Mouse (Mus musculus) gastrocnemius, postnatal 10 days (tissue): ENCODE measurements around the gene Tmem201. TPM values are rescaled to one million over a fixed set of nuclear protein-coding genes. Genes with fewer than 3 reads are reported as not detected.
A peak's percentile ranks its signal among the peaks of the same experiment; 100 is the strongest.

ENCODE experiments used
- DNase-seq: peaks from one replicate; pipeline ENCODE4 v3.0.0; 2021; ENCODE audit warnings: mixed read lengths
- total RNA-seq, 2 experiments: library from RNA; stranded (reverse); gene quantifications; 2 replicates each; pipeline ENCODE4 v1.2.3; 2021

Gene Tmem201
- total RNA-seq, 2 experiments from 2014 or later: 49.7 to 52.2 TPM

DNA sequence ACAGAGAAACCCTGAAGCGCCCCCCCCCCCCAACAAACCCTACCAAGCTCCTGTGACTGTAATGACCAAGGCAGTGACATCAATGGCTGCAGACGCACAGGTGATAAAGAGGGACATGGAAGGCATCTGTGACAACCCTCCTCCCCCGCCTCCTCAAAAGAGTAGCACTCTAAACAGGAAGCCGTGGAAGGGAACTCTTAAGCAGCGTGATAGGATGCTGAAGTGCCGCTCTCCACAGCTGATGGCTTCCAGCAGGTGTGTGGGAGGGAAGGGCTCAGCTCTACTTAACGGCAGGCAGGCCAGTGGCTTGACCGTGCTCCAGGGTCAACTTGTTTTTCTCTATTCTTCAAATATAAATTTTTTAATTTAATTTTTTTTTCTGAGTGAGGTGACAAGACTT, 16.7 kb downstream of the Tmem201 start:
- DNase-seq: no peak

- DNase-seq: no peak
Measured at GRCm38 (mm10) chr4:149719686-149720085, 18.2 kb downstream of the Tmem201 start.

- no peak for DNase-seq
Measured at GRCm38 (mm10) chr4:149714542-149714941, 23.3 kb downstream of the Tmem201 start.

DNA sequence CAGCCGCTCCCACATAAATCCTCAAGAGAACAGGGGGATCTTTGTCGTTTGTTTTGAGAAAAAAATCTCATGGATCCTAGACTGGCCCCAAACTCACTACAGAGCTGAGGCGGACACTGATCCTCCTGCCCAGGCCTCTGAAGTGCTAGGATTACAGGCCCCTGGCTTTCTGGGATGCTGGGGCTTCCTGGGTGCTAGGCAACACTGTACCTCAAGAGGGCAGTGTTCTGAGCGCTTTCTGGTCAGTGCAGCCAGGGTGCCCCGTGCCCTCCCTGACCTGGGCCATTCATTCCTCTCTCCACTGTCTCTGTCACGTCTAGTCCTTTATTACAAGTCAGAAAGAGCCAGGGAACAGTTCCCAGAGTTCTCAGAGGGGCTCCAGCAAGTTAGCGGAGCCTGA, 25.9 kb downstream of the Tmem201 start:
- DNase-seq: peak; percentile 59

DNA sequence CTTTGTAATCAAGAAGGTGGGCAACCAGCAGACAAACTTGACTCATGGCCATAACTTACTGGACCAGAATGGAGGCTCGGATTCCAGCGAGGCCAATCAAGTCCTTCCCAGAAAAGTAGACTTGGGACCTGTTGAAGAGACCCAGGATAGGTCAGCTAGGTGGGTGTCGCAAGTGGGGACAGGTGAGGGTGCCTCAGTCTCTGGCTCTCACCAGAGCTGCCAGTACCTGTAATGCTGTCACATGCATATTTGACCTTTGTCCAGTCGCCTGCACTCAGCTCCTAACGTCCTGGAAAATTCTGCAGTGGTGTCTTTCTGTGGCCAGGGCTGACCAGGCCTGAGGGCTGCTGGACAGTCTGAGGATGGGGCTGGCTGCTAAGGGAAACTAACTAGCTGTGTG, 26.4 kb downstream of the Tmem201 start:
- DNase-seq: no peak

DNA sequence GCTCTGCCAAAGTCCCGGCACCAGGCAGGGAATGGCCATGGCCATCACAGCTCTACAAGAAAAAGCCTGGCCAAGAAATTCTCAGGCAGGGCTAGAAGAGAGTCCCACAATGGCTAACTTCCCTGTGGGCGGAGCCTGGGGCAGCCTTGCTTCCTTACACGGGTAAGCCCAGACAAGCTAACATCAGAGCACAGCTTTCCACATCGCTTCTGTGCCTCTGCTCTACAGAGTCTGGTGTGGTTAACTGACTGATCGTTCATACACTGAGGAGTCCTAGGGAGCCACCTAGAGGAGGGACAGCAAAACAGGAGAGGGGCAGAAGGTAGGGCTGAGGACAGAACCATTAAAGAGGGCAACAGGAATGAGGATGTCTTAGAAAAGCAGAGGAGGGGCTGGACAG, 27.3 kb downstream of the Tmem201 start:
- no peak for DNase-seq

DNA sequence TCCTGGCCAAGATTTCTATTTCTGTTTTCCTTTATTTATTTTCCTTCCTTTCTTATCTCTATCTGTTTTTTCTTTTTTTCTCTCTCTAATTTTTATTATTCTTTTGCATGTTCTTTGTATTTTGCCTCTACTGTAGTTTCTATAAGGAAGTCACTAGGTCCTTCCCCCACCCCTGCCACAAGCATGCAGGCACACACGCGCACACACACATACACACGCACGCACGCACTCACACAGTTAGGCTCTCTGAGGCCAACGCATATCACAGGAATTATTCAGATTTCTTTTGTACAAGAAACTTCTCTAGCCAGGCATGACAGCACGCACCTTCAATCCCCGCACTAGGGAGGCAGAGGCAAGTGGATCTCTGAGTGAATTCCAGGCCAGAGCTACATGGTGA, 31.9 kb downstream of the Tmem201 start:
- no peak for DNase-seq

DNA sequence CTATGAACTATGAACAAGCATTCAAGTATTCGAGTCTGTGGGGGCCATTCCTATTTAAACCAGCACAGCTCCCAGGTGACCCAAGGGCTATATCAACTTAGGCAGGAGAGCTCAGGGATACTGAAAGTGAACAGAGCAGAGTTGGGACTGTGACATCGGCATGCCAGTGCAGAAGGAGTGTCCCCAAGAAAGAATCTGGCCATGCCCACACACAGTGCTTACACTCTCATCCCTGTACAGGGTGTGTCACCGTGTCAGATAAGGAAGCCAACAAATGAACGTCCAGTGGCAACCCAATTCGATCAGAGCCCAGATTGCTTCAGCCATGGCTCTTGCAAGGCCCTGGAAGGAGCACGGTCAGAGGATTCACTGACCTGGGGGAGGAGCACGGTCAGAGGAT, 32.5 kb downstream of the Tmem201 start:
- no peak for DNase-seq

GRCm38 (mm10) chr4:149702210-149702979, 35.4 kb downstream of the Tmem201 start, which contains the start of gene Pik3cd:
TSS of gene Pik3cd (minus strand) at chr4:149702571.
- no peak for DNase-seq

DNA sequence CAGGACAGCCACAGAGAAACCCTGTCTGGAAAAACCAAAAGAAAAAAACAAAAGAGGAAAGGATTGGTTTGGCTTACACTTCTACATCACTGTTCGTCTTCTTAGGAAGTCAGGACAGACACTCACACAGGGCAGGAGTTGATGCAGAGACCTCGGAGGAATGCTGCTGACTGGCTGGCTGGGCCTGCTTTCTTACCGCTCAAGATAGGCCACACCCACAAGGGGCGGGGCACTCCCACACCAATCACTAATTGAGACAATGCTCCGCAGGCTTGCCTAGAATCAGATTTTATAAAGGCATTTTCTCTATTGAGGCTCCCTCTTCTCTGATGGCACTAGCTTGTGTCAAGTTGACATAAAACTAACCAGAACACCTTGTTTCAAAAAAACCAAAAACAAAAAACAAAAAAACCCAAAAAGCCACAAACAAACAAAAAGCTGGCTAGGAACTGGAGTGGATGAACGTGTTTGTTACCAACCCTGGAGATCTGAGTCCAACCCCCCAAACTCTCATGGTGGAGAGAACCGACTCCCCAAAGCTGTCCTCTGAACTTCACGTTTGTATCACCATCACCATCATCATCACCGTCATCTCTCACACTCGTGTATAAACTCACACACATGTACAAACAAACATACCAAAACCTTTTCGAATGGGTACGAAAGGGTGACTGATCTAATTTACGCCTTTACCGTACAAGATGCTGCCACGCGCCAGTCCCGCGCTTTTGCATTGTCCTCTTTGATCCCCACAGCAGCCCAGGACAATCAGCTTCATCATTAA, 36.2 kb downstream of the Tmem201 start:
- peak; percentile 52 for DNase-seq

DNA sequence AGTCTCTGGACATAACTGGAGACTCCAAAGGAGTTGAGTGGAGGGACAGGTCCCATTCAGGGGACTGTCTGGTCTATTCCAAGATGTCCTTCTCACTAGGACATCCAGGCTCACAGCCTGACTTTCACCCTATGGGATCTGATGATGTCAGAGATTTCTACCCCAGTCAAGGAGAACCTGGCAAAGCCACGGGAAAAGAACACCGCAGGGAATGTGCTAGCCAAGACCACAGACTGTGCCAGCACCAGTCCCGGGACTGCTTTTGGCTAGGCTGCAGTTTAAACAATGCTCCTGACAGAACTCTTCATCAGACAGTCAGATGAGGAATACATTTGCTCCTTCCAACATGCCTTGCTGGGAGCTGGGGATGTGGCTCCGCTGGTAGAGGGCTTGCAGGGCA, 37.9 kb downstream of the Tmem201 start:
- no peak for DNase-seq

GRCm38 (mm10) chr4:149698197-149698821, 39.5 kb downstream of the Tmem201 start:
- DNase-seq: peak; percentile 59

DNA sequence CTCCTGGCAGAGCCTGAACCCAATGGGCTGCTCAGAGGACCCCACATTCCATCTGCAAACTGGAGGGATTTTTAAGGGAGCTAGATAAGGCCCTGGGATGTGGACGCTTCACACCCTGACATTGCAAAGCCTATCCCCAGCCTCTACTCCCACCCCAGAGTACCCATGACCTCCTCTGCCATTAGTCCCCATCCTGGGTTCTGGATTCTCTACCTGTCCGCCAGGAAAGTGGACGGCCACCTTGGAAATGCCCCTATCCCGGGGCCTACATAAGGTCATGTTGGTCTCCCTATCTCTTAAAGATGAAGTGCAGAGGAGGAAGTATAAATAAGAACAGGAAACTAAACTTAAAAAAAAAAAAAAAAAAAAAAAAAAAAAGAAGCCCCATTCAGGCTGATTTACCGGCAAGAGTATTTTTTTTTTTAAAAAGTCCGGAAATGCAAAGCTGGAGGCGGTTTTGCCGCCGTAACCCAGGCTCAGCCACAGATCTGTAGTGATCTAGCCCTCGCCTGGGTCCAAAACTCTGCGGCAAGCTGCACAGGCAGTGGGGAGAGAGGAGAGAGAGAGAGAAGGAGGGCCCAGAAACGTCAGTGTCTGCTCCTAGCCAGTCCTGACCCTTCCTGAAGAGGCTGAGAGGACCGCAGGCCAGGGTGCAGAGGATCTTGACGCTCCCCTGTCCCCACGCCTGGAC, 40.2 kb downstream of the Tmem201 start:
- no peak for DNase-seq

- no peak for DNase-seq
Measured at GRCm38 (mm10) chr4:149696189-149696971, 41.5 kb downstream of the Tmem201 start.

DNA sequence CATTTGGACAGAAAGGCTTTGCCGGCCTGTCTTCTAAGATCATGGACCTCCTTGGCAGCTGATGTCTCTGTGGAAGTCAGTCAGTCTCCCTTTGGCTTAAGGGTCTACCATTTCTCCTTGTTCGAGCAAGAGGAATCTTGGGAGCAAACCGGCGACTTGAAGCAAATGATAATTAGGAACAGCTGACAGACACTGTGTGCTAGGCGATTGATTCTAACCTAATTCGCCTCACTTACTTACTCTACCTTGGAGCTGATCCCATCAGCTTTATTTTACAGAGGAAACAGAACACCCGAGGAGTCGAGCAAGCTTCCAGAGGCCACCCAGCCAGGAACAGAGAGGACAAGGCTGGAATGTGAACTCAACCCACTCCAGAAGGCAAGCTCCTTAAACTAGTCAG, 46.5 kb downstream of the Tmem201 start:
- no peak for DNase-seq

DNA sequence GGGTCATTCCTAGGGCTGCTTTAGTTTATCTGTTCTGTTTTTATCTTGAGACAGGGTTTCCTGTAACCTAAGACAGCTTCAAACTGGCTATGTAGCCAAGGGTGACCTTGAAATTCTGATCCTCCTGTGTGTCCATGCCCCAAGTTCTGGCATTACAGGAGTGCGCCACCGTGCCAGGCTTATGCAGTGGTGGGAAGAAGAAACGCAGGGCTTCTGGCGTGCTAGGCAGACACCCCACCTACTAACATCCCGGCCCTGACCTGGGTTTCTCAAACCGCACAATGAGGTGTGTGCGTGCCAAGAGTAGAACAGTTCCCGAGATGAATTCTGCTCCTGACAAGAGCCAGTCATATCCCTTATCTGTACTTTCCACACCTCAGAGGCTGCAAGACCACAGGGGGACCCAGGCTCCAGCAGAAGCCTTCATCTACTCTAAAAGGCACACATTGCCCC, 47.0 kb downstream of the Tmem201 start:
- DNase-seq: no peak

DNA sequence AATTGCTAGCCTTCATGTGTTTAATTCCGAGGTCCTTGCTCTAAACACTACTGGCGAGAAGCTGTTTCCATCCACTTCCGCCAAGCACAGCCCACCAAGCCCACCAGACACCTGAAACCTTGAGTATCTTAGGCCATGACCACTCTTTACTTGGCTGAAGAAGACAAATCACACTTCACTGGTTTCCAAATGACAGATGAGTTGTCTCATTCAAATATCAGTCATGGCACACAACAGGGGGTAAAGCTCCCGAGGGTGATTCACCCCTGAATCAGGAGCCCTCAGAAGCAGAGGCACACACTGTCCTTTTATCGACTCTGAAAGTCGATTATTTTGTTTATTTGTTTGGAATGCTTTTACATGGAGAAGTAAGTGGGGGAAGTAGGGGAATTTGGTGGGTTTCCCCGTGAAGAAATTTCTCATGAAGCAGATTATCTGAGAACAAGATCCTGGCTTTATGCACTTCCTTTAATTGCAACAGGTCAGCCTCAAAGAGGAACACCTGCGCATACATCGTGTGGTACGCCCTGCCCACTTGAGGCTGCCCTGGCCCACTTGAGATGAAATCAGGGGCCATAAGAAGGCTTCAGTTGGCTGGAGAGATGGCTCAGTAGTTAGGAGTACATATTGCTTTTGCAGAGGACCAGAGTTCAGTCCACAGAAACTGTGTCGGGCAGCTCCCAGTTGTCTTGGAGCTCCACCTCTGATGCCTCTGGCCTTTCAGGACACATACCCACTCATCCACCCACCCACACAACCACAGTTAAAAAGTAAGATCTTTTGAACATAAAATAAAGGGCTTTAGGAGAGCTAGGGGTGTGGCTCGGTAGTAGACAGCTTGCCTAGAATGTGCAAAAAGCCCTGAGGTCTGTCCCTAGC, 47.8 kb downstream of the Tmem201 start:
- no peak for DNase-seq

DNA sequence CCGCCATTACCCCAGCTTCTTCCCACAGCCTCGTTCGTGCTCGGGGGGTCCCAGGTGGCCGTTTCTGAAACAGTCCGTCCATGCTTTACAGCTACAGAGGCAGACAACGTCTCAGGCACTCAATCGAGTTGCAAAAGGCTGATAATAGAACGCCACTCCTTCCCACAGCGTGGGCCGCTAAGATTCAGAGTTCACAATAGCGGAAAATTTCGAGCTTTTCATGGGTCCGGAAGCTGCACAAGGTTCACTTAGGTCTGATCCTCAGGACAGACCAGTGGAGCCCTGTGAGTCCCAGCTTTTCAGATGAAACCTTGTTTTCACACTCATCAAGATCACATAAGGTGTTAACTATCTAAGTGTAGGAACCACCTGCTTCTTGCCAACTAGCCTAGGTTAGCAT, 49.0 kb downstream of the Tmem201 start:
- no peak for DNase-seq

- DNase-seq: no peak
Measured at GRCm38 (mm10) chr4:149684841-149685623, 52.8 kb downstream of the Tmem201 start.

- DNase-seq: no peak
Measured at GRCm38 (mm10) chr4:149683875-149684274, 54.0 kb downstream of the Tmem201 start.
